23 mouse cellular contexts compared by ENCODE assay signal in the genomic region with DNA sequence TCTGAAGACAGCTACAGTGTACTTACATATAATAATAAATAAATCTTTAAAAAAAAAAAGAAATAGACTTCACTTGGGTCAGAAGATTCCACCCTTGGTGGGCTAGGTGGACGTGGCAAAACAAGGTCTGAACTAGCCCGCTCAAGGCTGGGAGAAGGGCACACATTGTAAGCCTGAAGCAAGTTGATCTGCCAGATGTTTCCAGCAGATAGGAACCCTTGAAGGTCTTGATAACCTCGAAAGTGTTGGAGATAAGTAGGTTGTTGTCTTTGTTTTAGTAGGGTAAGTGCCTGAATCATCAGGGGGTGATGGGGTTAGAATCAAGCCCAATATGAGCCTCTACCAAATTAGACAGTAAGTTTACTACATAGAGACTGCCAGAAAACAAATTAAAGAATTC. TPM values are rescaled to one million over a fixed set of nuclear protein-coding genes. Genes with fewer than 3 reads are reported as not detected.
DNase-seq lines count a peak whose midpoint lies in the region; ATAC-seq and TF ChIP-seq lines count a peak whose summit lies in the region.
"Had no signal": no experiment of that assay in that cellular context is flagged by ENCODE, and none has a peak within 500 bp of the region (broad histone marks: within the 10 kb centered on the region; RNA-seq: fewer than 3 reads in every experiment).

No protein-coding gene starts in this region.

- 85% methylated on average over 3 of the region's 3 CpGs for WGBS in midbrain, embryonic 11.5 days
- 88% methylated on average over 3 of the region's 3 CpGs for WGBS in midbrain, postnatal 0 days
- WGBS in liver, embryonic 15.5 days (ENCODE audit: insufficient replicate concordance): 9% methylated on average over 3 of the region's 3 CpGs

- H3K9me3 ChIP-seq in midbrain, embryonic 11.5 days (ENCODE audit: control insufficient read depth, low read length): no peaks in the 10 kb centered on the region
- H3K9me3 ChIP-seq in midbrain, postnatal 0 days (ENCODE audit: low read length): no peaks in the 10 kb centered on the region
- no peaks in the 10 kb centered on the region for H3K9me3 ChIP-seq in liver, embryonic 15.5 days (replicated peaks)
- H3K9me3 ChIP-seq: embryonic facial prominence, embryonic 13.5 days; forebrain, embryonic 13.5 days; hindbrain, embryonic 12.5 days had no signal

- H3K4me3 ChIP-seq in midbrain, embryonic 11.5 days (ENCODE audit: low read depth, low read length): no peak overlapping the region
- H3K4me3 ChIP-seq in midbrain, postnatal 0 days (ENCODE audit: low read depth, low read length): no peak overlapping the region
- H3K4me3 ChIP-seq in liver, embryonic 15.5 days (replicated peaks): no peak overlapping the region
- H3K4me3 ChIP-seq: embryonic facial prominence, embryonic 13.5 days; forebrain, embryonic 13.5 days; gastrocnemius, adult 2 months; hindbrain, embryonic 12.5 days had no signal

- peaks cover 5% of the 10 kb centered on the region for H3K4me1 ChIP-seq in midbrain, embryonic 11.5 days (ENCODE audit: control insufficient read depth, insufficient read depth, low read length)
- H3K4me1 ChIP-seq in midbrain, postnatal 0 days (ENCODE audit: insufficient read depth, low read length): no peaks in the 10 kb centered on the region; the same call in 1 of the 2 replicates
- H3K4me1 ChIP-seq in liver, embryonic 15.5 days (replicated peaks): peaks cover 39% of the 10 kb centered on the region

- H3K4me2 ChIP-seq in midbrain, embryonic 11.5 days: no peak overlapping the region
- H3K4me2 ChIP-seq in midbrain, postnatal 0 days (ENCODE audit: low read depth, low read length, poor library complexity, severe bottlenecking): no peak overlapping the region
- H3K4me2 ChIP-seq in liver, embryonic 15.5 days: peak overlapping the region; percentile 25; the same call in 1 of the 2 replicates
- H3K4me2 ChIP-seq: embryonic facial prominence, embryonic 13.5 days; forebrain, embryonic 13.5 days; hindbrain, embryonic 12.5 days had no signal

- no peak overlapping the region for H3K9ac ChIP-seq in midbrain, embryonic 11.5 days (ENCODE audit: low read length)
- no peak overlapping the region for H3K9ac ChIP-seq in midbrain, postnatal 0 days (replicated peaks; ENCODE audit: low read length, poor library complexity, severe bottlenecking)
- no peak overlapping the region for H3K9ac ChIP-seq in liver, embryonic 15.5 days
- H3K9ac ChIP-seq: embryonic facial prominence, embryonic 13.5 days; forebrain, embryonic 13.5 days; hindbrain, embryonic 12.5 days had no signal

- peak; percentile 31 for DNase-seq in midbrain, embryonic 11.5 days (ENCODE audit: low spot score, missing footprints)
- DNase-seq in midbrain, postnatal 0 days (ENCODE audit: low spot score): no peak
- peak; percentile 57 for DNase-seq in c-Kit-positive CD71-positive TER-119-positive erythroid progenitor cells, embryonic 14.5 days (ENCODE audit: low spot score)
- no peak for DNase-seq in thymus, postnatal 36 days
- no peak for DNase-seq in right cerebral cortex, postnatal 25 days
- DNase-seq in layer of hippocampus, adult 11-12 months (ENCODE audit: low spot score): no peak
- DNase-seq: adrenal gland, postnatal 14 days; cerebellum, adult 11-12 months; cerebellum, adult 9-10 months; cerebellum, postnatal 36 days; gastrocnemius, adult 2 months; gastrocnemius, postnatal 36 days; heart, adult 11 months; heart, postnatal 10 days; heart, postnatal 4 days had no signal

- ATAC-seq in midbrain, embryonic 11.5 days (ENCODE audit: low FRiP score): no peak
- no peak for ATAC-seq in midbrain, postnatal 0 days (ENCODE audit: low FRiP score)
- peak; percentile 71 for ATAC-seq in liver, embryonic 15.5 days (ENCODE audit: insufficient read depth)
- ATAC-seq in megakaryocyte-erythroid progenitor cell, adult 5-6 weeks (replicated peaks; ENCODE audit: low FRiP score, low TSS enrichment, poor library complexity, severe bottlenecking): peak; percentile 61
- ATAC-seq: forebrain, embryonic 13.5 days; hindbrain, embryonic 16.5 days; inflammation-experienced regulatory T-cells, adult 6 months had no signal

- H3K27me3 ChIP-seq in midbrain, embryonic 11.5 days (ENCODE audit: control insufficient read depth, insufficient read depth, low read length): no peaks in the 10 kb centered on the region
- H3K27me3 ChIP-seq in midbrain, postnatal 0 days (ENCODE audit: insufficient read depth, low read length): no peaks in the 10 kb centered on the region
- no peaks in the 10 kb centered on the region for H3K27me3 ChIP-seq in liver, embryonic 15.5 days
- H3K27me3 ChIP-seq: CH12.LX; embryonic facial prominence, embryonic 13.5 days; forebrain, embryonic 13.5 days; hindbrain, embryonic 12.5 days had no signal

- no peak overlapping the region for H3K27ac ChIP-seq in midbrain, embryonic 11.5 days (ENCODE audit: low read depth, low read length)
- H3K27ac ChIP-seq in midbrain, postnatal 0 days (ENCODE audit: low read depth, low read length): no peak overlapping the region
- no peak overlapping the region; the same call in 1 of the 2 replicates for H3K27ac ChIP-seq in liver, embryonic 15.5 days (replicated peaks)
- H3K27ac ChIP-seq: embryonic facial prominence, embryonic 13.5 days; forebrain, embryonic 13.5 days; gastrocnemius, adult 2 months; hindbrain, embryonic 12.5 days had no signal

- H3K36me3 ChIP-seq in midbrain, embryonic 11.5 days (ENCODE audit: control insufficient read depth, insufficient read depth, low read length): peaks cover 7% of the 10 kb centered on the region
- H3K36me3 ChIP-seq in midbrain, postnatal 0 days (ENCODE audit: insufficient read depth, low read length): peaks cover 21% of the 10 kb centered on the region
- H3K36me3 ChIP-seq in liver, embryonic 15.5 days (replicated peaks): peaks cover 29% of the 10 kb centered on the region

- no peak for TF ChIP-seq CTCF in midbrain, postnatal 0 days (IDR thresholded peaks at IDR 0.05)

RNA-seq across cellular contexts. Expression of gene Hmgb1, which starts 35.2 kb away (rescaled TPM):
- 1,896 and 1,979 TPM in 2 replicates for polyA plus RNA-seq in midbrain, embryonic 11.5 days (2014; fragmentation: Nextera tagmentation; extraction: Ambion mirVana)
- total RNA-seq in midbrain, postnatal 0 days (2014; rRNA removed): 171 and 252 TPM in 2 replicates
- polyA plus RNA-seq in midbrain, postnatal 0 days (2015; fragmentation: Nextera tagmentation; extraction: Ambion mirVana): 603 and 756 TPM in 2 replicates
- polyA plus RNA-seq in liver, embryonic 15.5 days (2015; fragmentation: Nextera tagmentation; extraction: Ambion mirVana): 381 and 440 TPM in 2 replicates
- 800 and 835 TPM in 2 replicates for total RNA-seq in megakaryocyte-erythroid progenitor cell, adult 5-6 weeks (2014; fragmentation: Nextera tagmentation)
- total RNA-seq in megakaryocyte-erythroid progenitor cell, adult 5-6 weeks (2017): 1,093 and 1,199 TPM in 2 replicates

RNA-seq across cellular contexts. Expression of gene Uspl1, which starts 35.3 kb away (rescaled TPM):
- polyA plus RNA-seq in midbrain, embryonic 11.5 days (2014; fragmentation: Nextera tagmentation; extraction: Ambion mirVana): 81.3 and 83.3 TPM in 2 replicates
- 48.1 and 50.9 TPM in 2 replicates for total RNA-seq in midbrain, postnatal 0 days (2014; rRNA removed)
- 43.0 and 47.0 TPM in 2 replicates for polyA plus RNA-seq in midbrain, postnatal 0 days (2015; fragmentation: Nextera tagmentation; extraction: Ambion mirVana)
- polyA plus RNA-seq in liver, embryonic 15.5 days (2015; fragmentation: Nextera tagmentation; extraction: Ambion mirVana): 17.7 and 18.2 TPM in 2 replicates
- total RNA-seq in megakaryocyte-erythroid progenitor cell, adult 5-6 weeks (2014; fragmentation: Nextera tagmentation): 62.8 and 64.3 TPM in 2 replicates
- 56.6 and 66.9 TPM in 2 replicates for total RNA-seq in megakaryocyte-erythroid progenitor cell, adult 5-6 weeks (2017)

RNA-seq across cellular contexts. Expression of gene Alox5ap, which starts 45.1 kb away (rescaled TPM):
- polyA plus RNA-seq in midbrain, embryonic 11.5 days (2014; fragmentation: Nextera tagmentation; extraction: Ambion mirVana): 6.3 and 9.3 TPM in 2 replicates
- total RNA-seq in midbrain, postnatal 0 days (2014; rRNA removed): 2.5 and 8.5 TPM in 2 replicates
- 10.5 and 10.6 TPM in 2 replicates for polyA plus RNA-seq in midbrain, postnatal 0 days (2015; fragmentation: Nextera tagmentation; extraction: Ambion mirVana)
- polyA plus RNA-seq in liver, embryonic 15.5 days (2015; fragmentation: Nextera tagmentation; extraction: Ambion mirVana): 47.2 and 48.4 TPM in 2 replicates
- total RNA-seq in megakaryocyte-erythroid progenitor cell, adult 5-6 weeks (2014; fragmentation: Nextera tagmentation): 8.8 and 11.6 TPM in 2 replicates
- 20.9 and 41.6 TPM in 2 replicates for total RNA-seq in megakaryocyte-erythroid progenitor cell, adult 5-6 weeks (2017)

Comparison
In these comparisons a context has a peak if more than half of its experiments do, and no peak if none do; other contexts are left out.
1. DNase-seq: peak in midbrain, embryonic 11.5 days (single experiment) and c-Kit-positive CD71-positive TER-119-positive erythroid progenitor cells, embryonic 14.5 days (single experiment); none in midbrain, postnatal 0 days (single experiment), thymus, postnatal 36 days (0 of 2), right cerebral cortex, postnatal 25 days (single experiment) and layer of hippocampus, adult 11-12 months (single experiment).
2. ATAC-seq: peak in liver, embryonic 15.5 days (single experiment) and megakaryocyte-erythroid progenitor cell, adult 5-6 weeks (single experiment); none in midbrain, embryonic 11.5 days (single experiment) and midbrain, postnatal 0 days (single experiment).